Mouse (Mus musculus) heart, postnatal 0 days (tissue): ENCODE results near the gene Ncbp2. TPM values are rescaled to one million over a fixed set of nuclear protein-coding genes. Genes with fewer than 3 reads are reported as not detected.

Source experiments
- ATAC-seq: fragments of 200-750 bp; cut with Nextera tagmentation; 2 replicates; pipeline ENCODE4 v1.8.0; 2017; ENCODE audit warnings: low read depth, moderate number of reproducible peaks, moderate library complexity; ENCODE audit not compliant: insufficient read depth
- DNase-seq: peaks from one replicate; pipeline ENCODE4 v3.0.0-alpha.2; 2016; ENCODE audit warnings: low spot score
- H3K27ac ChIP-seq: fragments of 300-500 bp; sonication (generic); 2 replicates; pipeline ENCODE4 v1.5.1; 2014; ENCODE audit warnings: low read depth, mild to moderate bottlenecking
- H3K27me3 ChIP-seq: fragments of 300-500 bp; sonication (generic); 2 replicates; pipeline ENCODE4 v1.6.1; 2014; ENCODE audit warnings: low read length, mixed read lengths; ENCODE audit not compliant: control insufficient read depth, insufficient read depth
- H3K36me3 ChIP-seq: fragments of 300-500 bp; sonication (generic); replicated peaks from 2 replicates; pipeline ENCODE4 v1.6.1; 2014; ENCODE audit warnings: low read length, mixed read lengths; ENCODE audit not compliant: control insufficient read depth, insufficient read depth
- H3K4me1 ChIP-seq: fragments of 300-500 bp; sonication (generic); 2 replicates; pipeline ENCODE4 v1.6.1; 2014; ENCODE audit warnings: antibody characterized with exemption; ENCODE audit not compliant: control insufficient read depth, insufficient read depth
- H3K4me2 ChIP-seq: fragments of 300-500 bp; sonication (generic); 2 replicates; pipeline ENCODE4 v1.6.1; 2014; ENCODE audit warnings: low read depth, mild to moderate bottlenecking, low read length, moderate library complexity
- H3K4me3 ChIP-seq: fragments of 300-500 bp; sonication (generic); 2 replicates; pipeline ENCODE4 v1.5.1; 2014; ENCODE audit warnings: low read depth, low read length
- H3K9ac ChIP-seq: fragments of 300-500 bp; sonication (generic); replicated peaks from 2 replicates; pipeline ENCODE4 v1.6.1; 2014; ENCODE audit warnings: low read depth, low read length, mixed read lengths
- H3K9me3 ChIP-seq: fragments of 300-500 bp; sonication (generic); replicated peaks from 2 replicates; pipeline ENCODE4 v1.6.1; 2016; ENCODE audit warnings: low read length; ENCODE audit not compliant: control insufficient read depth
- CTCF ChIP-seq: IDR thresholded peaks from 2 replicates; pipeline ENCODE4 v1.5.1; 2016; ENCODE audit warnings: antibody characterized with exemption, control low read depth, low read depth
- EP300 ChIP-seq: IDR thresholded peaks from 2 replicates; pipeline ENCODE4 v1.6.1; 2016; ENCODE audit warnings: antibody characterized with exemption, low read depth
- WGBS: fragments of 180-500 bp; shearing (Covaris S2); extraction: QIAGEN DNeasy Blood & Tissue Kit; methylation state at CpG from one replicate; pipeline ENCODE4 v1.1.7; 2014; 5-methylcytosine and 5-hydroxymethylcytosine counted together
- polyA plus RNA-seq: library from polyadenylated mRNA; unstranded; fragments of >200 nt; fragmentation: Nextera tagmentation; extraction: Ambion mirVana; gene quantifications from 2 replicates; pipeline ENCODE4 v1.2.1, GENCODE M21; 2015
- total RNA-seq: library from RNA; depleted of rRNA; stranded (reverse); fragments of >200 nt; gene quantifications from 2 replicates; pipeline ENCODE4 v1.2.3, GENCODE M21; 2014; ENCODE audit warnings: low replicate concordance

Ncbp2 gene
- total and polyA plus RNA-seq, 2 experiments from 2014 or later = 12.0 to 42.1 TPM

GRCm38 (mm10) chr16:31918248-31918724 lies 30.0 kb upstream of the Ncbp2 start:
- peak; percentile 55; the same call in 1 of the 2 replicates for ATAC-seq
- H3K4me3 ChIP-seq = no peak overlapping the region
- no peaks in the 10 kb centered on the region for H3K36me3 ChIP-seq
- H3K9ac ChIP-seq = no peak overlapping the region
- H3K9me3 ChIP-seq = no peaks in the 10 kb centered on the region
- WGBS = 4% methylated on average over 14 of the region's 14 CpGs
- peak; percentile 68 for DNase-seq
- peak overlapping the region; percentile 48 for H3K4me2 ChIP-seq
- no peaks in the 10 kb centered on the region for H3K4me1 ChIP-seq
- H3K27me3 ChIP-seq = no peaks in the 10 kb centered on the region
- H3K27ac ChIP-seq = no peak overlapping the region
- TF ChIP-seq EP300 = no peak
- TF ChIP-seq CTCF = peak; percentile 95

DNA sequence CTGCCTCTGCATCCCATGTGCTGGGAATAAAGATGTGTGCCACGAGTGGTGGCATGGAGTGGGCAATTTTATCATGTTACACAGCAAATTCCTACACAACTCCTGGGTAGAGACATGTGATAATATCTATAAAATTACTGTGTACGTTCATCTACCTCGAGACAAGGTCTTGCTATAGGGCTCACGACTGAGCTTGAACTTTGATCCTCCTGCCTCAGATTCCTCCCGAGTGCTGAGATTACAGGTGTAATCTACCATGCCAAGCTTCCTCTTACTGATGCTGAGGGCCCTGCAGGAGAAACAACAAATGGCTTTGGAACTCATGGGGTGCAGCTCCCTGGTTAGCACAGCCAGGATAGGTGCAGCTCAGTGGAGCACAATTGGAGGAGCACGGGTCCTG lies 23.9 kb upstream of the Ncbp2 start:
- H3K36me3 ChIP-seq = no peaks in the 10 kb centered on the region
- H3K4me3 ChIP-seq = no peak overlapping the region
- TF ChIP-seq EP300 = no peak
- TF ChIP-seq CTCF = no peak
- H3K4me2 ChIP-seq = no peak overlapping the region
- no peaks in the 10 kb centered on the region for H3K9me3 ChIP-seq
- H3K4me1 ChIP-seq = peaks cover 7% of the 10 kb centered on the region; the same call in 1 of the 2 replicates
- DNase-seq (no peak), ATAC-seq (no peak)
- no peaks in the 10 kb centered on the region for H3K27me3 ChIP-seq
- 78% methylated on average over 6 of the region's 6 CpGs for WGBS
- H3K27ac ChIP-seq = no peak overlapping the region
- no peak overlapping the region for H3K9ac ChIP-seq

DNA sequence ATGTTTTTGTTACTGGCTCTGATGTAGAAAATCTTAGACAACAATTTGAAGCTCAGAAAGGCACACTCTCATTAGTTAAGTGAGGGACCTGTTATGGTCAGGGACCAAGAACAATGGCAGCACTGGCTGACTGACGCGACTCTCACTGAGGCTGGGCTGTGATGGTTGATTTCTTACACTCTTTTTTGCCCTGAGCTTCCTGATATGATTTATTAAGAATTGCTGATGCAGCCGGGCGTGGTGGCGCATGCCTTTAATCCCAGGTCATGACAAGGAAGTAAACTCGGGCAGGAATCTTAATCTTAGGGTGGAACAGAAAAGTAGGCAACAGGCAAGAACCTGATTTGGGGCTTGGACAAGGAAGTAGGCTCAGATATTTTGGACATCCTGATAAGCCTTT lies 22.2 kb upstream of the Ncbp2 start:
- no peak overlapping the region for H3K27ac ChIP-seq
- TF ChIP-seq CTCF (no peak), EP300 (no peak)
- DNase-seq (no peak), ATAC-seq (no peak)
- H3K4me1 ChIP-seq = peaks cover 7% of the 10 kb centered on the region; the same call in 1 of the 2 replicates
- H3K9ac ChIP-seq = no peak overlapping the region
- WGBS = 82% methylated on average over 6 of the region's 6 CpGs
- H3K36me3 ChIP-seq = no peaks in the 10 kb centered on the region
- H3K4me3 ChIP-seq = no peak overlapping the region
- no peaks in the 10 kb centered on the region for H3K27me3 ChIP-seq
- H3K9me3 ChIP-seq = no peaks in the 10 kb centered on the region
- no peak overlapping the region for H3K4me2 ChIP-seq

DNA sequence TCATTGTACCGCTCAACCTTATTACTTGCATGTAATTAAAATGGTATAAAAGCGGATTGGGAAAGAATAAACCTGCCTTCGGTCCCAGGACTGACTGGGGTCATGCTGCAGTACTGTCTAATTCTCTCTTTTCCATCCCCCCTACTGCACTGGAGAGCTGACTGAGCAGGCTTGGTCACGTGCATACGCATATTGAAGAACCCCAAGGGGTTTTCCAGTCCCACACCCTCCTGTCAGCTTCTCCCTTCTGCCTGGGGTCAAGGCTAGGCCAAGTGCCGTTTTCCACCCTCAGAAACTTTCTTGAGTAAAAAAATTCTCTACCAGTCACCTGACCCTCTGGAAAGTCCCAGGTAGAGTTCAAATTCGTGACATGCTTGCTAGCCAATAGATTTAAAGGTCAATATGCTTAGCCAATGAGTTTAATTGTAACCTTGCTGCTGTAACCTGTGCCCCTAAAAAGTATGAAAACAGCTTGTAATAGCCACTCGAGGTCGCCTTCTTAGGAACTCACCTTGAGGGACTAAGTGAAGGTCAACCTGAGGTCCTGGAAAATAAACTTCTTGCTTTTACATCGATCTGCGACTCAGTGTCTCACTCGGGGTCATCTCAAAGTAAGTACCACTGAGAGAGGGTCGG lies 21.6 kb upstream of the Ncbp2 start:
- WGBS = 85% methylated on average over 13 of the region's 13 CpGs
- no peaks in the 10 kb centered on the region for H3K36me3 ChIP-seq
- no peak for ATAC-seq
- H3K9me3 ChIP-seq = no peaks in the 10 kb centered on the region
- H3K27ac ChIP-seq = no peak overlapping the region
- H3K4me1 ChIP-seq = peaks cover 7% of the 10 kb centered on the region; the same call in 1 of the 2 replicates
- no peak overlapping the region for H3K4me2 ChIP-seq
- no peak overlapping the region for H3K9ac ChIP-seq
- H3K27me3 ChIP-seq = no peaks in the 10 kb centered on the region
- DNase-seq = no peak
- H3K4me3 ChIP-seq = no peak overlapping the region
- TF ChIP-seq CTCF (no peak), EP300 (no peak)

GRCm38 (mm10) chr16:31927412-31927811 lies 20.9 kb upstream of the Ncbp2 start:
- Histone ChIP-seq H3K27me3 (no peaks in the 10 kb centered on the region), H3K9ac (no peak overlapping the region), H3K27ac (no peak overlapping the region), H3K36me3 (no peaks in the 10 kb centered on the region), H3K4me2 (no peak overlapping the region), H3K4me3 (no peak overlapping the region), H3K9me3 (no peaks in the 10 kb centered on the region), H3K4me1 (peaks cover 7% of the 10 kb centered on the region; the same call in 1 of the 2 replicates)
- no peak for DNase-seq
- TF ChIP-seq CTCF (no peak), EP300 (no peak)
- ATAC-seq = no peak
- WGBS = 68% methylated on average over 5 of the region's 5 CpGs

DNA sequence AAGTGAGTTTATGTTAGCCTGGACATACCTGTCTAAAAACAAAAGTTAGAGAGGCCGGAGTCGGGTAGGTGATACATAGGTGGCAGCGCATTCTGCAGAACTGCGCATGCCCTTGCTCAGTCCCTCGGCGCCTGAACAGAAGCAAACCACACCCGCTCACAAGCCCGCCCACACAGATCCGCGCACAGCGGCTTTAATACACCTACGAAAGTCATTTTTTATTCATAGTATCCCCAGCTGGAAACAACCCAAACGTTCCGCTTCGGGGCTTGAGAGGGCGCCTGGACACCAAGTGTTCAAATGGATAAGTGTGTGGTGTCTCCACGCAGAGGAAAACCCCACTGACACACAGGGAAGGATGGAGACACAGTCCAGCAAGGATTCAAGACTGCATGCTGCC lies 17.0 kb upstream of the Ncbp2 start:
- H3K4me2 ChIP-seq = no peak overlapping the region

More for the DNA sequence above, 17.0 kb upstream of the Ncbp2 start:
- DNase-seq (no peak), ATAC-seq (no peak)
- Histone ChIP-seq H3K36me3 (no peaks in the 10 kb centered on the region), H3K9me3 (no peaks in the 10 kb centered on the region), H3K27me3 (peaks cover 19% of the 10 kb centered on the region), H3K9ac (no peak overlapping the region), H3K4me3 (no peak overlapping the region), H3K27ac (no peak overlapping the region), H3K4me1 (peaks cover 18% of the 10 kb centered on the region)
- no peak for TF ChIP-seq EP300
- WGBS = 56% methylated on average over 17 of the region's 17 CpGs
